Mouse (Mus musculus) c-Kit-positive CD71-positive TER-119-positive erythroid progenitor cells, embryonic 14.5 days (primary cell): Measurements from ENCODE around the gene Snph.

ENCODE experiments used
- DNase-seq: peaks from one replicate; pipeline ENCODE4 v3.0.0-alpha.2; 2013; ENCODE audit warnings: low spot score

The Snph gene

GRCm38 (mm10) chr2:151542323-151543062, 89.9 kb downstream of the Snph start, which contains the start of gene Fkbp1a:
Gene Fkbp1a, plus strand, starts transcription at chr2:151542483.
- peak; percentile 81 for DNase-seq
